Mouse (Mus musculus) small intestine, adult 2 months (tissue): ENCODE measurements around the gene Syce1.

ENCODE experiments used
- CTCF ChIP-seq: fragments of 200-500 bp; IDR thresholded peaks from 2 replicates; pipeline ENCODE4 v1.5.1; 2012; ENCODE audit warnings: low read depth, mild to moderate bottlenecking, control low read depth, inconsistent platforms, low read length, moderate library complexity, mixed read lengths; ENCODE audit not compliant: insufficient replicate concordance, insufficient read length; ENCODE audit errors: extremely low read depth
- POLR2A ChIP-seq: fragments of 200-500 bp; IDR thresholded peaks from 2 replicates; pipeline ENCODE4 v1.6.1; 2012; ENCODE audit warnings: low read depth, mild to moderate bottlenecking, control low read depth, inconsistent platforms, low read length, moderate library complexity

- TF ChIP-seq POLR2A (no peak), CTCF (no peak)
Measured at GRCm38 (mm10) chr7:140835758-140836087, 48.1 kb upstream of the Syce1 start.
